Mouse (Mus musculus): ENCODE measurements around the gene Grm6. TPM values are rescaled to one million over a fixed set of nuclear protein-coding genes. Genes with fewer than 3 reads are reported as not detected.

Gene Grm6
- polyA plus RNA-seq (2015; fragmentation: Nextera tagmentation; extraction: Ambion mirVana), result not detected in 2 replicates

DNA sequence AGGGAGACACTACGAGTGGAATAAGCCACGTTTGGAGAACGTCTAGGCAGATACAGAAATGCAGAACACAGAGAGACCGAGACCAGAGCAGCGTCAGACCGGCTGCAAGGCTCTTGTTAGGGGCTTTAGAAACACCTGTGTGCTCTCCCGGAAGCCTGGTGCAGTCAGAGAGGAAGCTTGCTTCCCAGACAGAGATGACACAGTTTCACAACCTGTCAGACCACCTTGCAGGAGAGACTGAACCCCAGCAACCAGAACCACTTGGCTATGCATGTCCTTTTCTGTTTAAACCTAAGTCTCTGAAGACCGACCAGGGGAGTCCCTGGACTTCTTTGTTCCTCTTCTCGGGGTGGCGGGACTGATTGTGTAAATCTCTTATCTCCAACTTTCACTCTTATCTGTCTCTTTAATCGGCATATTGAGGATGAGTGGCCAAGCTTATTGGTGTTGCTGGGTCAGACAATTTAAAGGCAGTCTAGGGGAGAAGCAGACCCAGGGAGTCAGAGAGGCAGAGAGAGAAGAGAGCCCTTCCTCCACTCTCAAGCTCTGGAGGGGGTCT, at the start of gene Grm6:
Gene Grm6, plus strand, starts transcription at position 509 of the 559 bp plus-strand sequence.
- Histone ChIP-seq H3K4me1 (peaks cover 13% of the 10 kb centered on the region), H3K4me3 (peak within 1 kb of the TSS; percentile 41), H3K36me3 (no peaks in the 10 kb centered on the region), H3K9me3 (no peaks in the 10 kb centered on the region), H3K9ac (replicated peaks) (peak within 1 kb of the TSS; percentile 41), H3K27ac (replicated peaks) (no peak within 1 kb of the TSS), H3K27me3 (peaks cover 49% of the 10 kb centered on the region), H3K4me2 (replicated peaks) (peak within 1 kb of the TSS; percentile 88)
- under 1% methylated on average over 11 of the region's 11 CpGs for WGBS
- no peak for ATAC-seq (replicated peaks)

DNA sequence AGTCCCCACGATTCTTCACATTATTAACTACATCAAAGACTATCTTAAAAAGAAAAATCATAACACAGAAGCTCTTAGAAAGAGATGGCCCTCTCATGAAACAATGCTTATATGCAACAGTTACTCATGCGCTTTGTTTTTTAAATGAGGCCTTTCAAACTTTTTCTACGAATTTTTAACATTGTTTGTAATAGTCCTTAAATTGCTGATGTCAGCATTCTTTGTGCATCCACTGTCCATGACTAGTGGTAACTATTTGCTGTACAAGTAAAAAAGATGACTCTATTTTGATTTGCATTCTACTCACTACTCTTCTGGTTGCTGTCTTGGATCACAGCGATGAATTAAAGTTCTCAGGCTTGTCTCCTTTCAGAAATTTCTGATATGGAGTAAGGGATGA, 36.3 kb upstream of the Grm6 start:
- Histone ChIP-seq H3K4me3 (no peak overlapping the region), H3K9me3 (peaks cover 62% of the 10 kb centered on the region), H3K9ac (replicated peaks) (no peak overlapping the region), H3K27ac (replicated peaks) (no peak overlapping the region), H3K36me3 (peaks cover 97% of the 10 kb centered on the region), H3K4me1 (no peaks in the 10 kb centered on the region), H3K4me2 (replicated peaks) (no peak overlapping the region), H3K27me3 (no peaks in the 10 kb centered on the region)
- 98% methylated on average over 4 of the region's 4 CpGs for WGBS
- ATAC-seq (replicated peaks), result no peak

DNA sequence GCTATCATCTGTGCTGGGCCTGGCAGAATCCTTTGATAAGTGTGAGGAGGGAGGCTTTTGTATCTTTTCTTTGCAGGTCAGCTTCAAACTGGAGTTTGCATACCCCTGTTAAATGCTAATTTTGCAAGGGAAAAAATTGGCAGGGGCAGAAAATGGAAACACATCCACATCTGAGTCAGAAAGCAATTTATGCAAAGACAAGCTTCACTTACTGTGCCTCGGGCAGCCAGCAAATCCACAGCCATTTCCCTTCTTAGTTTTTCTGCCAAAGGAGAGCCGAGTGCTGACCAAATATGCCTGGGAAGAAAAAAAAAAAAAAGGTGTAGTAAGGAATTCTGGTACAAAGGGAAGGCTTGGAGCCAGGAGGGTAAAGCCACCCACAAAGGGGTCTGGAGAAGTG, 24.3 kb upstream of the Grm6 start:
- Histone ChIP-seq H3K4me3 (peak overlapping the region; percentile 87), H3K36me3 (peaks cover 44% of the 10 kb centered on the region), H3K27me3 (no peaks in the 10 kb centered on the region), H3K27ac (replicated peaks) (no peak overlapping the region), H3K9ac (replicated peaks) (peak overlapping the region; percentile 86), H3K4me2 (replicated peaks) (peak overlapping the region; percentile 58), H3K9me3 (no peaks in the 10 kb centered on the region), H3K4me1 (peaks cover 18% of the 10 kb centered on the region)
- WGBS, result 29% methylated on average over 2 of the region's 2 CpGs
- no peak for ATAC-seq (replicated peaks)

DNA sequence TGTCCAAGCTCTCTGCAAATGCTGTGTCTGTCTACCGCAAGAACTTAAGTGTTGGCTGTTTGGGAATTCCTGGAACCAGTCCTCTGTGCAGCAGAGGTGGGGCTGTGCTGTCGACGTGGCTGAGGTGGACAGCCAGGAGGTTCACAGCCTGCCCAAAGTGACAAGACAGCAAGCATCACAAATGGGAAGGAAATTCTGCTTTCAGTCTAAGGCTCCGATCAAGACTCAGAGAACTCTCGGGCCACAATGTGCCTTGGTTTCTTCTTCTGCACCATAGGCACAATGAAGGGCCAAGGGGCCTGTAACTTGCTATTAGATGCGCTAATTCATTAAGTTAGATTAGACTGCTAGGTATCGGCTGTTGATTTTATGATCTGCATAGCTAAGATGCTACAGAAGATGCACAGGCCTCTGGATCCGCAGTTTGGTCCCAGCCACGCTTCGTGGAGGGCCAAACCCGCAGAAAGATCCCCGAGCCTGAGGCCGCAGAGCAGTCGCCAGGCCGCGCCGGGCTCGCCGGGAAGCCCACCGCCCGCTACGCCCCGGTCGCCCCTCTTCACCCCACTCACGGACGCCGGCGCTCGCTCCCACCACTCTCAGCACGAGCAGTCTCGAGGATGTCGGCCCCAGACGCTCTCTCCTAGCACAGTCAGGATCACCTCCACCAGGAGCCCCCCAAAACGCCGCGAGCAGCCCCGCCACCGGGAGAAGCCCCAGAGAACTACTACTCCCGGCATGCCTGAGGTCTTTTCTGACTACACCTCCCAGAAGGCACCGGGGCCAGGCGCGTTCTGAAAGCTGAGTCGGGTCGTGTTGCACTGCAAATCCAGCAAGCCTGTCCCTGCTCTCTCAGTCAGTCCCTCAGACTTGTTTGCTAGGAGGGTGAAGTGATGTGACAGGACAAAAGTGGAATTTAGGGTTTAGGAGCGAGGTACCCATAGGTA, 23.2 kb upstream of the Grm6 start, which contains the start of gene Zfp354c:
Gene Zfp354c, minus strand, starts transcription at position 715 of the 944 bp plus-strand sequence.
- peak within 1 kb of the TSS; percentile 86 for H3K9ac ChIP-seq (replicated peaks)
- H3K9me3 ChIP-seq, result no peaks in the 10 kb centered on the region
- H3K4me3 ChIP-seq, result peak within 1 kb of the TSS; percentile 87
- H3K4me1 ChIP-seq, result peaks cover 18% of the 10 kb centered on the region
- peak; percentile 98 for ATAC-seq (replicated peaks)
- under 1% methylated on average over 45 of the region's 45 CpGs for WGBS
- peak within 1 kb of the TSS; percentile 77 for H3K27ac ChIP-seq (replicated peaks)
- H3K4me2 ChIP-seq (replicated peaks), result peak within 1 kb of the TSS; percentile 58
- H3K36me3 ChIP-seq, result peaks cover 33% of the 10 kb centered on the region
- H3K27me3 ChIP-seq, result no peaks in the 10 kb centered on the region

DNA sequence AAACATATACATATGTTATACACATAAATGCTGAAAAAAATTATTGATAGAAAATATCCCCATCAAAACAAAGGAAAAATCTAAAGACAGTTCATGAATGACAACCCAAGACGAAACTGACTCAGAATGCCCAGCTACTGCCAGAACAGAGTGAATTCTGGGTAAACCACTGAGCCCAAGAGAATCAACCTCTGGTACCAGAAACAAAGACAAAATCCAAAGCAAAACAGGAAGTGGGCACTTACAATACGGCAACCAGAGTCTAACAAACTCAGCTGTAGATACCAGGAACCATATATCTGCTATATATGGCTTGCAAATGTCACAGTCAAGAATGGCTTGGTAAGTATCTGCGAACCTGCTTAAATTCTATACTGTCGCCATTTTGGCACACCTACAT, 14.8 kb upstream of the Grm6 start:
- ATAC-seq (replicated peaks), result no peak
- no peak overlapping the region for H3K27ac ChIP-seq (replicated peaks)
- H3K4me2 ChIP-seq (replicated peaks), result no peak overlapping the region
- H3K4me1 ChIP-seq, result peaks cover 8% of the 10 kb centered on the region
- peaks cover 13% of the 10 kb centered on the region for H3K36me3 ChIP-seq
- H3K9ac ChIP-seq (replicated peaks), result no peak overlapping the region
- H3K9me3 ChIP-seq, result peaks cover 3% of the 10 kb centered on the region; the same call in 1 of the 2 replicates
- WGBS, result 92% methylated on average over 4 of the region's 4 CpGs
- H3K4me3 ChIP-seq, result no peak overlapping the region
- no peaks in the 10 kb centered on the region for H3K27me3 ChIP-seq

DNA sequence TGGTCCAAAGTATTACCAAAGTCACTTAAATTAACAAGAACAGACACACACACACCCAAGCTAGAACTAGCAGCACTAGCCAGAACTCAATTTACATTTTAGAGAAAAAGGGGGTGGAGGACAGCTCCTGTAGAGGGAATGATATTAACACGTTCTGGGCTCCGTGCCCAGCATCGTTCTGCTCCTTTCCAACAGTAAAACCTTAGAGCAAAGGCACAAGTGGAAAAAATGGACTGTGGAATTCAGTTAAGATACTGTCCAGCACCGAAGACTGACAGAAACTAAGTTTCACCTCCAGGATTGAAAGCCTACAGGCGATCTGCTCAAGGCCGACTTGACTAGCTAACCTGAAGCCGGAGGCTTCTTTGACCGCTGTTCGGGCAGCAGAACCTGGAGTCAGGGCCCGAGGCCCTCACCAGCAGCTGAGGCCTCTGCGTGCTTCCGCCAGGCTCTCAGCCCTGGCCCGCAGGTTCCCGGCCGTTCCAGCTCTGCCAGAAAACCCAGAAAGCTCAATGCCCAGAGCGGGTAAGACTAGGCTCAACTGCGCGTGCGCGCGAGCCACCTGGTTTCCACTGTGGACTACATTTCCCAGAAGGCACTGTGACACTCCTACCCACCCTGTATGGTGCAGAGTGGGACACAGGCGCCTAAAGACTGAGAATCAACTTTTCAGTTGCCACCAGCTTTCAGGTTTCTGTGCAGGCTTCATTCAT, 9.3 kb upstream of the Grm6 start, which contains the start of gene Zfp879:
Gene Zfp879, minus strand, starts transcription at position 530 of the 713 bp plus-strand sequence.
- peak within 1 kb of the TSS; percentile 80 for H3K27ac ChIP-seq (replicated peaks)
- peak; percentile 99 for ATAC-seq (replicated peaks)
- H3K9me3 ChIP-seq, result no peaks in the 10 kb centered on the region
- no peaks in the 10 kb centered on the region for H3K27me3 ChIP-seq
- peaks cover 15% of the 10 kb centered on the region for H3K4me1 ChIP-seq
- peak within 1 kb of the TSS; percentile 61 for H3K4me2 ChIP-seq (replicated peaks)
- peak within 1 kb of the TSS; percentile 49 for H3K4me3 ChIP-seq
- peak within 1 kb of the TSS; percentile 64 for H3K9ac ChIP-seq (replicated peaks)
- 18% methylated on average over 22 of the region's 22 CpGs for WGBS
- no peaks in the 10 kb centered on the region for H3K36me3 ChIP-seq

DNA sequence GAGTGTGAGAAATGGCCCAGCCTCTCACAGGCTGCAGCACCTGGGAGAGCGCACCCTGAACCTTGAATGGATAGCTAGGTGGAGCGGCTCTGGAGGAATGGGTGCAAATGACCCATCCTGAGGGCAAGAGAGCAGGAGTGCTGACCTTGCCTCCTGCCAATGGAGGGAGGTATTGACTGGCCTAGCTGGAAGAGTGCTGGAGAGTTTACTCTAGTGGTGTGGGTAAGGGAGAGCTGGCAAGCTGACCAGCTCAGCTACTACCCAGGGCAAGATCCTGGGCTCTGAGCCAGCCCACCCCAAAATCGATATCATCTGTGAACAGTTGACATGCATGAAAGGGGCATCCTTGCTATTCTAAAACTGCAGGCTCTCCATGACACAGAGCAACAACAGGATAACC, 4.5 kb upstream of the Grm6 start:
- no peak overlapping the region for H3K27ac ChIP-seq (replicated peaks)
- peaks cover 10% of the 10 kb centered on the region for H3K4me1 ChIP-seq
- H3K4me3 ChIP-seq, result no peak overlapping the region
- no peaks in the 10 kb centered on the region for H3K9me3 ChIP-seq
- ATAC-seq (replicated peaks), result no peak
- no peak overlapping the region for H3K4me2 ChIP-seq (replicated peaks)
- H3K27me3 ChIP-seq, result peaks cover 25% of the 10 kb centered on the region
- 92% methylated on average over 3 of the region's 3 CpGs for WGBS
- H3K9ac ChIP-seq (replicated peaks), result no peak overlapping the region
- no peaks in the 10 kb centered on the region for H3K36me3 ChIP-seq

DNA sequence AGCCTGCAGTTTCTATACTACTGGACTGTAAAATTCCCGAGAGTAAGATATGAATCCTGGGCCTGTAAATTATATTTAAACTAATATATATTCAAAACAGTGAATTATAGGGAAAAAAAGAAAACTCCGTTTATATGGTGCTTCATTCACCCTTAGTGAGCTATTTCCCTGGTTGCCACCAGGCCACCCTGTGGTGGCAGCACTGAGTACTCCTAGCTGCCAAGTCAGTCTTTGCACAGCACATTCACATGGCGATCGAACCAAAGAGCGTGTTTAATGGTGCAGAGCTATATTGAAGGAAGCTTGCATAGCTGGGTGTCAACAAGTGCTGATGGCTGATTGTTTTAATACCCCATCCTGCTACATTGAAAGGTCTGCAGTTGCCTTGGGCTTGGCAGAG, 3.4 kb upstream of the Grm6 start:
- ATAC-seq (replicated peaks), result no peak
- 67% methylated on average over 5 of the region's 5 CpGs for WGBS

DNA sequence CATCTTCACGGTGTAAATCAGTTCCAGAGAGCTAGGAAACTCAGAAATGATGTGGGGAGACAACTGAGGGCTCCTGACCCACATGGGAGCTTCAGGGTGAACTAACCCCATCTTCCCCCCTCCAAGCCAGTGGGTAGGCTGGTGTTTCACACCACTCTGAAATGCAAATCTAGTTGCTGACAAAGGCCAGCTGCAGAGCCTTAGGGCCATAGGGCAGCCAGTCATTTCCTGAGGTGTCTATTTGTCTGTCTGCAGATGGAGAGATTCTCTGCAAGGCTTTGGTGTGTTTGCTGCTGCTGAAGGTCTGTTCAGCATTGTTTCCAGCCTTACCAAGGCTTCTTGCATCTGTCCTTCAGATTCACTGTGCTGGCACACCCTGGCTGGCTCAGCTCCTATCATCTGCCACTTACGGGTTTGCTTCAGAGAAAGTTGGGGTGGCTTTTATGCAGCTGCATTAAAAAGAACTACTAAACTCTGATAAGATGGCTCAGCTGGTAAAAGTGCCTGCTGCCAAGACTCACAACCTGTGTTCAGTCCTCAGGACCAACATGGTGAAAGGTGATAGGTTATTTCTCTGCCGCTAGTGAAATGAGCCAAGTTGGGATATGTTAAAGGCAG, 1.9 kb upstream of the Grm6 start:
- H3K4me2 ChIP-seq (replicated peaks), result no peak overlapping the region
- peaks cover 49% of the 10 kb centered on the region for H3K27me3 ChIP-seq
- H3K27ac ChIP-seq (replicated peaks), result no peak overlapping the region
- 53% methylated on average over 3 of the region's 3 CpGs for WGBS
- H3K4me3 ChIP-seq, result no peak overlapping the region
- H3K4me1 ChIP-seq, result peaks cover 13% of the 10 kb centered on the region
- no peaks in the 10 kb centered on the region for H3K9me3 ChIP-seq
- H3K36me3 ChIP-seq, result no peaks in the 10 kb centered on the region
- ATAC-seq (replicated peaks), result no peak
- H3K9ac ChIP-seq (replicated peaks), result no peak overlapping the region

More for the DNA sequence above, 3.4 kb upstream of the Grm6 start:
- Histone ChIP-seq H3K9ac (replicated peaks) (no peak overlapping the region), H3K27me3 (peaks cover 36% of the 10 kb centered on the region), H3K27ac (replicated peaks) (no peak overlapping the region), H3K36me3 (no peaks in the 10 kb centered on the region), H3K4me2 (replicated peaks) (no peak overlapping the region), H3K4me3 (no peak overlapping the region), H3K4me1 (peaks cover 13% of the 10 kb centered on the region), H3K9me3 (no peaks in the 10 kb centered on the region)

DNA sequence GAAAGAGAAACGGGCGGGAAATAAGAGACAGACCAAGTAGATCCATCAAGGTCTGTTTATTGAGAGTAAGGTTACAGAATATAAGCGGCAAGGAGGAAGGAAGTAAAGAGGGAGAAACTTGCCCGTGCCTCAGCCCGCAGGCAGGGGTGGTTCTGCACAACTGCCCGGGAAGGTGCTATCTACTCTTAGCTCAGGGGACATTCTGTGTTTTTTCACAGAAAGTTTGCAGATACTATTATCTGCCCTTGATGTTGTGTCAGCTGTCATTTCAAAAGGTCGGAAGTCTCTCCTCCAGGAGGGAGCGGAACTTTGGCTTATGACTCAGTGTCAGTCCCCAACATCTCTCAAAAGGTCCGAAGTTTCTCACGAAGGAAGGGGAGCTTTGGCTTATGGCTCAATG, 1.2 kb upstream of the Grm6 start:
- Histone ChIP-seq H3K4me1 (peaks cover 13% of the 10 kb centered on the region), H3K9me3 (no peaks in the 10 kb centered on the region), H3K27me3 (peaks cover 49% of the 10 kb centered on the region), H3K4me3 (no peak overlapping the region), H3K4me2 (replicated peaks) (no peak overlapping the region), H3K27ac (replicated peaks) (no peak overlapping the region), H3K36me3 (no peaks in the 10 kb centered on the region), H3K9ac (replicated peaks) (no peak overlapping the region)
- 8% methylated on average over 10 of the region's 10 CpGs for WGBS
- ATAC-seq (replicated peaks), result no peak

DNA sequence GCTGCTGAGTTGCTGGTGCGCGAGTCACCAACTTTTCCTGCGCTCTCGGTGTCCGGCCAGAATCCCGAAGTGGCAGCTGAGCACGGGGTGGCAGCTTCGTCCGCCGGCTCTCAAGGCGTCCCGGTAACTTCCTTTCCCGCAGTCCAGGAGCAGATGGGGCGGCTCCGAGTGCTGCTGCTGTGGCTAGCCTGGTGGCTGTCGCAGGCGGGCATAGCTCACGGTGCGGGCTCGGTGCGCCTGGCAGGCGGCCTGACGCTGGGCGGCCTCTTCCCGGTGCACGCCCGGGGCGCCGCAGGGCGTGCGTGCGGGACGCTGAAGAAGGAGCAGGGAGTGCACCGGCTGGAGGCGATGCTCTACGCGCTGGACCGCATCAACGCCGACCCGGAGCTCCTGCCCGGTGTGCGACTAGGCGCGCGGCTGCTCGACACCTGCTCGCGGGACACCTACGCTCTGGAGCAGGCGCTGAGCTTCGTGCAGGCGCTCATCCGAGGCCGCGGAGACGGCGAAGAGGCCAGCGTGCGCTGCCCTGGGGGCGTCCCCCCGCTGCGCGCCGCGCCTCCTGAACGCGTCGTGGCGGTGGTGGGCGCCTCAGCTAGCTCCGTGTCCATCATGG, 610 bp downstream of the Grm6 start:
- Histone ChIP-seq H3K36me3 (no peaks in the 10 kb centered on the region), H3K9ac (replicated peaks) (peak overlapping the region; percentile 41), H3K4me1 (peaks cover 13% of the 10 kb centered on the region), H3K4me2 (replicated peaks) (peak overlapping the region; percentile 88), H3K27ac (replicated peaks) (no peak overlapping the region), H3K9me3 (no peaks in the 10 kb centered on the region), H3K27me3 (peaks cover 49% of the 10 kb centered on the region), H3K4me3 (peak overlapping the region; percentile 41)
- under 1% methylated on average over 72 of the region's 72 CpGs for WGBS
- ATAC-seq (replicated peaks), result peak; percentile 19; the same call in 1 of the 2 replicates
